Mouse (Mus musculus): ENCODE results near the gene Sik2.

DNA sequence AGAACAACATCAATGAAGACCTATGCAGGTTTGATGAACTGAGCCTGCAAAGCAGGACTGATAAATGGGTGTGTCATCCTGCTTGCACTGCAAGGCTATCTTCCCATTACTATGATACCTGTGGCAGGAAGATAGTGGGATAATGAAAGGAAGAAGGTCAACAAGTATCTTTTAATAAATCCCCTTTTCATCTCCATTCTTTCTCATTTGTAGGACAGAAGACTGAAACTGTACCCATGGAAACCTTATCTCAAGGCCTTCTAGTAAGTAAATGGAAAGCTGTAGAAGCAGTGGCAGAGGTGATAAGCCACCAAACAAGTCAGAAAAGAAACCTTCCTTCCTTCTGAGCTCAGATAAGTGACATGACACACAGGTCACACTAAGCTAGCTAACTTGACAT, 84.4 kb downstream of the Sik2 start:
- peak; percentile 94 for TF ChIP-seq GATA1 (IDR thresholded peaks at IDR 0.05; ENCODE audit: low read length)
- peak; percentile 60 for TF ChIP-seq TAL1 (IDR thresholded peaks at IDR 0.05; ENCODE audit: low read length)

Data from erythroblast, embryonic 14.5 days (primary cell).